Comparison of ENCODE assay signal across 11 mouse cellular contexts in the genomic region with DNA sequence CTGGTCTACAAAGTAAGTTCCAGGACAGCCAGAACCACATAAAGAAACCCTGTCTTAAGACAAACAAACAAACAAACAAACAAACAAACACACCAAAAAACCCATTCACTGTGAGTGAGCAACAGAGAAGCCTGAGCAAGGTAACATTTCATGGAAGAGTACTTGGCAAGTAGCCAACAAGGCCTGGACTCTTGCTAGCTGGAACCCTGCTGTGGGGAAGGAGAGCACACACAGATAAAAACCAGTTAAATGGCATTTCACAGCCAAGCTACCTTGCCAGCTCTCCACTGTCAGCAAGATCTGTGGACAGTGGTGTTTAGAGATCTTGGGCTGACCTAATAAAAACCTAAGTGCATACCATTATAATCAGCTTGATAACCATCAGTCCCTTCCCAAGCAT. TPM values are rescaled to one million over a fixed set of nuclear protein-coding genes. Genes with fewer than 3 reads are reported as not detected.
DNase-seq lines count a peak whose midpoint lies in the region; ATAC-seq and TF ChIP-seq lines count a peak whose summit lies in the region.
"Had no signal": no experiment of that assay in that cellular context is flagged by ENCODE, and none has a peak within 500 bp of the region (broad histone marks: within the 10 kb centered on the region; RNA-seq: fewer than 3 reads in every experiment).

No protein-coding gene starts in this region.

- no peak for DNase-seq in heart, postnatal 14 days
- DNase-seq in lung, postnatal 10 days, result no peak
- peak; percentile 52 to 78 for DNase-seq in cerebellum, adult 2 months
- DNase-seq in heart, postnatal 4 days, result peak; percentile 14
- DNase-seq in embryo, embryonic 11 days, result no peak
- DNase-seq: adrenal gland, adult 2 months; lung, postnatal 4 days; right cerebral cortex, postnatal 25 days had no signal

- no peaks in the 10 kb centered on the region for H3K36me3 ChIP-seq in heart, embryonic 11.5 days (ENCODE audit: control insufficient read depth, insufficient read depth, low read length)
- H3K36me3 ChIP-seq in lung, embryonic 15.5 days, result no peaks in the 10 kb centered on the region

- no peaks in the 10 kb centered on the region for H3K27me3 ChIP-seq in heart, embryonic 11.5 days (ENCODE audit: control insufficient read depth, insufficient read depth, low read length)
- H3K27me3 ChIP-seq in lung, embryonic 15.5 days, result no peaks in the 10 kb centered on the region
- H3K27me3 ChIP-seq in cerebellum, adult 2 months (ENCODE audit: control insufficient read depth, insufficient read depth, low read length), result no peaks in the 10 kb centered on the region

- no peak overlapping the region for H3K4me2 ChIP-seq in heart, embryonic 11.5 days
- no peak overlapping the region for H3K4me2 ChIP-seq in lung, embryonic 15.5 days

- no peak overlapping the region for H3K9ac ChIP-seq in heart, embryonic 11.5 days (ENCODE audit: low read depth, low read length)
- H3K9ac ChIP-seq in lung, embryonic 15.5 days, result no peak overlapping the region

- peaks cover 57% of the 10 kb centered on the region for H3K4me1 ChIP-seq in heart, embryonic 11.5 days (ENCODE audit: control insufficient read depth, insufficient read depth, low read length)
- peaks cover 43% of the 10 kb centered on the region for H3K4me1 ChIP-seq in lung, embryonic 15.5 days
- H3K4me1 ChIP-seq in cerebellum, adult 2 months (ENCODE audit: control insufficient read depth, insufficient read depth, low read length), result peaks cover 29% of the 10 kb centered on the region

- no peaks in the 10 kb centered on the region for H3K9me3 ChIP-seq in heart, embryonic 11.5 days (replicated peaks; ENCODE audit: control insufficient read depth, low read length)
- H3K9me3 ChIP-seq in lung, embryonic 15.5 days, result no peaks in the 10 kb centered on the region

- H3K27ac ChIP-seq in heart, embryonic 11.5 days (ENCODE audit: low read depth, low read length), result peak overlapping the region; percentile 10; the same call in 1 of the 2 replicates
- peak overlapping the region; percentile 65 for H3K27ac ChIP-seq in lung, embryonic 15.5 days
- H3K27ac ChIP-seq in cerebellum, adult 2 months (ENCODE audit: insufficient read depth, low read length), result no peak overlapping the region
- H3K27ac ChIP-seq: layer of hippocampus, adult 2 months had no signal

- no peak overlapping the region for H3K4me3 ChIP-seq in heart, embryonic 11.5 days (ENCODE audit: low read depth, low read length)
- H3K4me3 ChIP-seq in lung, embryonic 15.5 days, result no peak overlapping the region
- H3K4me3 ChIP-seq in cerebellum, adult 2 months (replicated peaks; ENCODE audit: insufficient read depth, low read depth, low read length), result no peak overlapping the region
- H3K4me3 ChIP-seq: layer of hippocampus, adult 2 months had no signal

- TF ChIP-seq CTCF in cerebellum, adult 2 months (IDR thresholded peaks at IDR 0.05; ENCODE audit: borderline replicate concordance, insufficient read depth, low read depth, low read length), result no peak

- intact Hi-C loops in heart, postnatal 14 days (cut with DNase I), result loop anchor here (2.0 kb wide), 1 partner anchor 28 kb away; no protein-coding TSS in a partner anchor

- TF ChIP-seq POLR2A in cerebellum, adult 2 months (IDR thresholded peaks at IDR 0.05; ENCODE audit: borderline replicate concordance, insufficient read depth, low read length), result no peak

- no peak for ATAC-seq in heart, embryonic 11.5 days (replicated peaks; ENCODE audit: insufficient number of reproducible peaks, low FRiP score, low TSS enrichment)
- ATAC-seq in lung, embryonic 15.5 days (ENCODE audit: borderline replicate concordance, extremely low read depth, low FRiP score, low TSS enrichment), result no peak

RNA-seq across cellular contexts. Expression of gene Arhgap35, which starts 30.4 kb away (rescaled TPM):
- 15.9 and 17.2 TPM in 2 replicates for polyA plus RNA-seq in heart, embryonic 11.5 days (2014; fragmentation: Nextera tagmentation; extraction: Ambion mirVana)
- total RNA-seq in heart, postnatal 14 days (2021), result 10 to 100 TPM; 42.8 to 44.1 TPM
- 19.1 and 19.4 TPM in 2 replicates for polyA plus RNA-seq in lung, embryonic 15.5 days (2015; fragmentation: Nextera tagmentation; extraction: Ambion mirVana)
- polyA plus RNA-seq in cerebellum, adult 2 months (2012; rRNA removed), result 52.0 and 55.3 TPM in 2 replicates
- total RNA-seq in heart, postnatal 4 days (2021), result 10 to 100 TPM; 71.9 to 74.5 TPM

Comparison
In these comparisons a context has a peak if more than half of its experiments do, and no peak if none do; other contexts are left out.
1. DNase-seq: peak in cerebellum, adult 2 months (2 of 2) and heart, postnatal 4 days (single experiment); none in heart, postnatal 14 days (0 of 2), lung, postnatal 10 days (single experiment) and embryo, embryonic 11 days (single experiment).